Mouse (Mus musculus) erythroblast, embryonic 14.5 days (primary cell): ENCODE results near the gene Daam1. TPM values are rescaled to one million over a fixed set of nuclear protein-coding genes. Genes with fewer than 3 reads are reported as not detected.

Experiments
- H3K27me3 ChIP-seq: 2 replicates; pipeline ENCODE4 v1.6.1; 2012; ENCODE audit warnings: inconsistent platforms; ENCODE audit not compliant: control insufficient read depth
- H3K36me3 ChIP-seq: 2 replicates; pipeline ENCODE4 v1.6.1; 2012; ENCODE audit warnings: mild to moderate bottlenecking, inconsistent platforms; ENCODE audit not compliant: control insufficient read depth
- H3K4me1 ChIP-seq: 2 replicates; pipeline ENCODE4 v1.6.1; 2012; ENCODE audit warnings: inconsistent platforms; ENCODE audit not compliant: control insufficient read depth
- H3K4me3 ChIP-seq: replicated peaks from 2 replicates; pipeline ENCODE3; 2012; ENCODE audit warnings: moderate library complexity, mild to moderate bottlenecking, inconsistent platforms
- H3K9me3 ChIP-seq: 2 replicates; pipeline ENCODE4 v1.6.1; 2012; ENCODE audit warnings: low read length, inconsistent platforms, mixed read lengths; ENCODE audit not compliant: control insufficient read depth
- GATA1 ChIP-seq: IDR thresholded peaks from 2 replicates; pipeline ENCODE4 v1.6.1; 2012; ENCODE audit warnings: low read length, inconsistent platforms, mixed read lengths
- TAL1 ChIP-seq: IDR thresholded peaks from 3 replicates; pipeline ENCODE4 v1.6.1; 2012; ENCODE audit warnings: low read length, inconsistent platforms, mixed read lengths
- polyA plus RNA-seq: library from polyadenylated mRNA; stranded (reverse); fragments of >175 nt; gene quantifications from 2 replicates; pipeline ENCODE4 v1.2.3, GENCODE M21; 2012

Daam1 gene
- polyA plus RNA-seq, 1 experiment: 2.2 TPM

DNA sequence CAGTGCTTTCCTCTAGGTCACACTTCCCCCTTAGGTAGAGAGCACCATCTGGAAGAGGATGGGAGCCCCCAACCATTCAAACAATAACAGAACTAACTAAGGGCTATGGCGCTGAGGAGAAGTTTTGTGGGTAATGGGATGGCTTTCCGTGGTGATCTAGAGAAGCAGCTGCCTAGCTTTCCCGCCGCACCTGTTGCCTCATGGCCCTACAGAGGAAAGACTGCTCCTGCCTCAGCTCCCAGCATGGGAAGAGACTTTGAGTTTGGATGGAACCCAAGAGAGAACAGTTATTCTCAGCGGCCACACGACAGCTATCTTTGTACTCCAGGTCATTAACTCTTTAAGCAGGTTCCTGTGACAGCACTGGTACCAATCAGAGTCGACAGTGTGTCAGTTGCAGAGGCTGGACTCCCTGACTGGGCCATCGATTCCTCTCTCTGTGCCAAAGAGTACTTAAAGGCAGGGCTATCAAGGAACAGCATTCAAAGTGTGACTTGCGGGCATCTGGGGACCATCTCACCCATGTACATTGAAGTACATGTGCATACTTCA lies 94.2 kb downstream of the Daam1 start:
- Histone ChIP-seq H3K36me3 (peaks cover 71% of the 10 kb centered on the region), H3K9me3 (no peaks in the 10 kb centered on the region), H3K4me3 (no peak overlapping the region), H3K27me3 (no peaks in the 10 kb centered on the region), H3K4me1 (peaks cover 35% of the 10 kb centered on the region)
- TF ChIP-seq TAL1: no peak
- no peak for TF ChIP-seq GATA1

DNA sequence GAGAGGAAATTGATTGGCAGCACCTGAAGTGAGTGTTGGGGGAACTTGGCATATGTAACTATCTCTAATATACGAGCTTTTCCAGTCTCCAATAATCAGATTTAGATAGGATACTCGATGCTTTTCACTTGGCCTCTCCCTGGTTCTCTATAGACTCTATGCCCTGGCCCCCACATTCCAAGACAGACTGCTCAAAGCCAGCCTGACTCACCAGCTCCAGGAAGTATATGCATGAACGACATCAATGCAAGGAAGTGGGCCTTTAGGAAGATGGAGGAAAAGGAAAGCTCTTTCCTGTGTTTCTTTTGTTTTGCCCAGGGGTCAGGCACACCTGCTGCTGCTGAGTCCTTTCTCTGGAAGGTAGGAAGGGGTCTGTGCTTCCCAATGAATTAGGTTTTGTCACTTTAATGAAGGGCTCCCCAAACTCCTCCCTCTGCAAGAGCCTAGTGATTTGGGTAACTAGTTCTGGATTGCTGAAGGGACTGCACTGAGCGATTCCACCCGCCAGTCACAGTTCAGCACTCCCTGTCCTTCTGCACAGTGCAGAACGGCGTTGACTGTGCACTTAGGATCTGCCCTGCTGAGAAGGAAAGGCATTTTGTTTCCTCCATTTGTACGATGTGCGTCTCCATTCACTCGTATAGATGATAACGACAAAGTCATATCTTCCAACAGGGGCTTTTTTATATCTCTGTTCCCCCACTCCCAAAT lies 95.3 kb downstream of the Daam1 start:
- no peaks in the 10 kb centered on the region for H3K9me3 ChIP-seq
- no peak overlapping the region for H3K4me3 ChIP-seq
- no peak for TF ChIP-seq GATA1
- no peak for TF ChIP-seq TAL1
- no peaks in the 10 kb centered on the region for H3K27me3 ChIP-seq
- peaks cover 65% of the 10 kb centered on the region for H3K36me3 ChIP-seq
- H3K4me1 ChIP-seq: peaks cover 46% of the 10 kb centered on the region

DNA sequence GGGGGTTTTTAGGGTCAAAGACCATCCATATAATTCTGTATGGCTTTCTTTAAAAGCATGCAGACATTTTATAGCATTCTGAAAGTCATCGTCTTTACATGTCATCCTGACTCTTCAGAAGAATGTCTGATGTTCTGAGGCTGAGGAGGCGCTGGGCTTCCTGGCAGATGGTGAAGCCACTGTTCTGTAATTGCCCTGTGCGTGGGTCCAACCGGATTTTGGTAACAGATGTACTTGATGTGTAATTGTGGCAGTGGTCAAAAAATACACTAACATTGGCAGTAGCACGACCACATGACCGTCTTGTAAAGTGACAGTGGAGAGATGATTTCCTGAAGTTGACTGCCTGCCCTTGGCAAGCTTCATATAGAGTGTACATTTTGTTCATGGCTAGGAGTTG lies 97.2 kb downstream of the Daam1 start:
- no peaks in the 10 kb centered on the region for H3K27me3 ChIP-seq

DNA sequence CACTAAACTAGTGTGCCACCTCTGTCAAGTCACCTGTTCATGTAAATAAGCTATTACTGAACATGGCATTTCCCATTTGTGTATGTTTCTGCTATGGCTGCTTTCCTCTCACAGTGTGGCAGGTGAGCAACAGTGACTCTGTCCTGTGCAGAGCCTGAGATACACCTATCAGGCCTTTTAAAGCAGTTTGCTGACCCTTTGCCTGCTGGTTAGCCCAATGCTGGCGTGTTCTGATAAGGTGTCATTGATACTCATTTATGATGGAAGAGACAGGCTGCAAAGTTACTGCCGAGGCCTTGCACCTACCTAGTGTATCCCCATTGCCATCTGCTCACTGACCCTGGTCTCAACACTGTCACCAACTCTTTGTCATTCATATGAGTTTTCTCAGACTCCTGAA lies 99.0 kb downstream of the Daam1 start:
- peaks cover 79% of the 10 kb centered on the region for H3K4me1 ChIP-seq

More for the DNA sequence above, 97.2 kb downstream of the Daam1 start:
- TF ChIP-seq TAL1 (no peak), GATA1 (no peak)
- no peaks in the 10 kb centered on the region for H3K9me3 ChIP-seq
- peaks cover 65% of the 10 kb centered on the region for H3K4me1 ChIP-seq
- H3K36me3 ChIP-seq: peaks cover 57% of the 10 kb centered on the region
- no peak overlapping the region for H3K4me3 ChIP-seq

DNA sequence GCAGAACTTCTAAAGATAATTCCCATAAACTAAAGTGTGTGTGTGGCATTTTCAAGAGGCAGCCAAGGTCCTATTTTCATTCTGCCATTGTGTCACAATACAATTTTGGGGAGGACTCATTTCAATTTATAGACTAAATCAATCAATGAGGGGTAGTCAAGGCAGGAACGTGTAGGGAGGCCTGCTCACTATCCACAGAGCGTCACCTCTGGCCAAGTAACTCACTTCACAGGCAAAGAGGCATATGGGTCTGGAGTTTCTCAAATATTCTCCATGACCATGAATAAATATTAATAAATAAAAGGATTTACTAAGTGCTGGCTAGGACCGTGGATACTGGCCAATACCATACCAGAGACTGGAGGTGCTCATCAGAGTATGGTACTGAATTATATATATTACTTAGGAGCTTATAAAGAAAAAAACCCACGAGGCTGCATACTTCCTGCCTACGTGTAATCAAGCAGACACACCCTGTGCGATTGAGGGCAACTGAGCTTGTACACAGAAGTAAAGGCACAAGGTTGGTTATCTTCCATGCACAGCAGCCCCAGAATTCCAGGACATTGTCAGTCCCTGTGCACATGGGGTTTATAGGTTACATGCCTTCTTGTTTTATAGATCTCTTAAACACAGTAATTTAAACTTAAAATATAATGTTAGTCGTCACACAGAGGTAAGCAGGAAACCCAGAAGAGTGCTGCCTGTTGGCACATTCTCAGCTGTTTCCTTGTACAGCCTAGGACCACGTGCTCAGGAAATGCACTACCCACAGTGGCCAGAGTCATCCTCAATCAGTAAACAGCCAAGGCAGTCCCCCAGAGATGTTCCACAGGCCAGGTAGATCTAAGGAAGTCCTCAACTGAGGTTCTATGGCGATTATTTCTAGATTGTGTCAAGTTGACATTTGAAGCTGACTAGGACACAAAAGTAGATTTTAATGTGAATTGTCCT lies 101.8 kb downstream of the Daam1 start:
- Histone ChIP-seq H3K9me3 (no peaks in the 10 kb centered on the region), H3K36me3 (peaks cover 60% of the 10 kb centered on the region), H3K27me3 (no peaks in the 10 kb centered on the region), H3K4me3 (peak overlapping the region; percentile 14), H3K4me1 (peaks cover 76% of the 10 kb centered on the region)
- TF ChIP-seq TAL1 (peak; percentile 88), GATA1 (peak; percentile 87)

More for the DNA sequence above, 99.0 kb downstream of the Daam1 start:
- Histone ChIP-seq H3K4me3 (no peak overlapping the region), H3K9me3 (no peaks in the 10 kb centered on the region), H3K36me3 (peaks cover 57% of the 10 kb centered on the region), H3K27me3 (no peaks in the 10 kb centered on the region)
- TF ChIP-seq TAL1 (peak; percentile 70), GATA1 (peak; percentile 22; the same call in 1 of the 2 replicates)

DNA sequence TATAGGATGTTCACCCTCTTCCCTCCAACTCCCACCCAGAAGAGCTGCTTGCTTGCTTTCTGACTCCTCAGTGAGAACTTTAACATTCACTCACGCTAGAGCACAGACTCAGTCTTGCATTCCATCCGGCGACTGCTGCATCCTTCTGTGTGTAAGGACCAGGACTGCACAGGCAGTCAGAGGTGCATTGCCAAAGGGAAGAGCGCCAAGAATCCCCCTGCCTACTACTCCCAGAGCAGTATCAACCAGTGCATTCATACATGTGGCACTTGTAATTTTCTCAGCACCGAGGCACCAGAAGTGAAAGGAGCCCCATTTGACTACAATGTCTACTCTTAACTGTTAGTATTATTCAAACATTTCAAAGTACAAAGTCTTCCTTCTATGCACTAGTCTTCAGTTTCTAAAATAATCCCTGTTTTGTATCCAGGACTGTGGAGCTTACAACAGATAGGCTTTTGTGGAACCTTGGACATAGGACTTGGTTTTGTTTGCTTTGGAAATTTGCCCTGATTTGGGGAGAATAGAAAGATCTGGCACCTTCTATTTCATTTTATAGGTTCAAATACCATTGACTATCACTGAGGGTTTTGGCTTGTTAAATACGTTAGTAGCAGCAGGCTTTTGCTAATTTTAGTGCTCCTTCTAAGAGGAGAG lies 103.2 kb downstream of the Daam1 start:
- TF ChIP-seq GATA1: no peak
- no peak for TF ChIP-seq TAL1
- Histone ChIP-seq H3K36me3 (peaks cover 67% of the 10 kb centered on the region), H3K27me3 (no peaks in the 10 kb centered on the region), H3K4me3 (no peak overlapping the region), H3K4me1 (peaks cover 65% of the 10 kb centered on the region), H3K9me3 (no peaks in the 10 kb centered on the region)

DNA sequence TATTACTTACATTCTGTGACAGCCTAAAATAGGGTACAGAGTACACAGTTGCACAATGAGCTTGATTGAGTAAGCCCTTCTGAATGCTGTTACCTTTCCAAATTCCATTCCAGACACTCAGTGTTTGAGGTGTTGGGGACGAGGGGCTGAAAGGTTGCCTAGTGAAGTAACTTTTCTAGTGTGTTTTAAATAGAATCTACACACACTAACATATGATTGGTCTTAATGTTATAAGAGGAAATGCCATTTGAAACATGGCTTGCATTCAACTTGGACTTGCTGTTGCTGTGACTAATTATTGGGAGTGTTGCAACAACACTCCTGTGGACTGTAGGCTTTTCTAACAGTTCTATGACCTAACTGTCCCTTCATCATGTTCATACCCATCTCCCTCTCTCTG lies 105.8 kb downstream of the Daam1 start:
- H3K9me3 ChIP-seq: no peaks in the 10 kb centered on the region
- H3K27me3 ChIP-seq: no peaks in the 10 kb centered on the region
- H3K36me3 ChIP-seq: peaks cover 78% of the 10 kb centered on the region
- H3K4me3 ChIP-seq: no peak overlapping the region
- H3K4me1 ChIP-seq: peaks cover 49% of the 10 kb centered on the region
- TF ChIP-seq GATA1: no peak
- no peak for TF ChIP-seq TAL1

DNA sequence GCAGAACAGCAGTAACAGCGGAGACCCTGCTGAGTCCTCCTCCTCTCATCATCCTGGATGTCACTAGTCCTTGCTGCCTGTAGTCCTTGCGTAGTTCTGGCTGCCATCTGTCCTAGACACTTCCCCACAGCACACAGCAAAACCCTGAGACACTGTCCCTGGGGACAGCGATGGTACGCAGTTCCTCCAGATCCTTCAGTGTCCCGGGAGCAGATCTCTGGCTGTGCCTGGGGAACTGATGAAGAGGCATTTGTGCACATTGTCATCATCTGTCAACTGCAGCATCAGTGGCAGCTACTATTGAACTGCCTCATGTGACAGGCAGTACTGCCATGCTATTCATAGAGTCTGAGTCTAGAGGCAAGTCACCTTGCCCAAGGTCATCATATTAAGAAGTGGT lies 107.6 kb downstream of the Daam1 start:
- Histone ChIP-seq H3K27me3 (no peaks in the 10 kb centered on the region), H3K9me3 (no peaks in the 10 kb centered on the region), H3K4me3 (no peak overlapping the region), H3K36me3 (peaks cover 94% of the 10 kb centered on the region), H3K4me1 (peaks cover 44% of the 10 kb centered on the region)
- TF ChIP-seq TAL1 (no peak), GATA1 (no peak)

DNA sequence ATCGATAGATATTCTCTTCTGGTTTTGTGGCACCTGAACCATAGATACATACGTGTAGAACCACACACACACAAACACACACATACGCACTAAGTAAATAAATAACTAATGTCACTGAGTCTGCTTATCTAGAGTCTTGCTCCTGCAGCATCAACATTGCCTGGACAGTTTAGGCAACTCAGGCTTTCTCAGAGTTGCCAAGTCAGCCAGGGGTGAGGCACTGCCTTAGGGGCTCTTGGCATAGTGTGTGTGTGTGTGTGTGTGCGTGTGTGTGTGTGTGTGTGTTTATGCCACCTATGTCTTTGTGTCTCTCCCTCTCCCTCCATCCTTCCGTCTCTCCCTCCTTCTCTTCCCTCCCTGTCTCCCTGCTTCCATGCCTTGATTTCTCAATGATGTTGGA lies 110.4 kb downstream of the Daam1 start:
- peaks cover 98% of the 10 kb centered on the region for H3K36me3 ChIP-seq

More for the DNA sequence above, 110.4 kb downstream of the Daam1 start:
- Histone ChIP-seq H3K27me3 (no peaks in the 10 kb centered on the region), H3K9me3 (no peaks in the 10 kb centered on the region), H3K4me1 (peaks cover 26% of the 10 kb centered on the region), H3K4me3 (no peak overlapping the region)
- TF ChIP-seq GATA1 (no peak), TAL1 (no peak)
